Mouse (Mus musculus) lung, embryonic 16.5 days (tissue): ENCODE results near the gene Ncam2. TPM values are rescaled to one million over a fixed set of nuclear protein-coding genes. Genes with fewer than 3 reads are reported as not detected.

Experiments
- ATAC-seq: fragments of 200-750 bp; cut with Nextera tagmentation; 2 replicates; pipeline ENCODE4 v1.8.0; 2017; ENCODE audit warnings: low read depth, mild to moderate bottlenecking, moderate library complexity
- H3K27ac ChIP-seq: fragments of 300-500 bp; sonication (generic); 2 replicates; pipeline ENCODE4 v1.5.1; 2014; ENCODE audit warnings: mild to moderate bottlenecking, control low read depth, low read length
- H3K27me3 ChIP-seq: fragments of 300-500 bp; sonication (generic); 2 replicates; pipeline ENCODE4 v1.6.1; 2014; ENCODE audit warnings: low read depth, low read length, mixed read lengths; ENCODE audit not compliant: control insufficient read depth, insufficient read depth
- H3K36me3 ChIP-seq: fragments of 300-500 bp; sonication (generic); 2 replicates; pipeline ENCODE4 v1.6.1; 2014; ENCODE audit warnings: low read length; ENCODE audit not compliant: control insufficient read depth, insufficient read depth
- H3K4me1 ChIP-seq: fragments of 300-500 bp; sonication (generic); replicated peaks from 2 replicates; pipeline ENCODE4 v1.6.1; 2014; ENCODE audit warnings: low read length, mixed read lengths; ENCODE audit not compliant: control insufficient read depth, insufficient read depth
- H3K4me2 ChIP-seq: fragments of 300-500 bp; sonication (generic); 2 replicates; pipeline ENCODE4 v1.6.1; 2014; ENCODE audit warnings: low read depth, low read length, control low read depth
- H3K4me3 ChIP-seq: fragments of 300-500 bp; sonication (generic); 2 replicates; pipeline ENCODE4 v1.5.1; 2014; ENCODE audit warnings: mild to moderate bottlenecking, low read length, control low read depth
- H3K9ac ChIP-seq: fragments of 300-500 bp; sonication (generic); 2 replicates; pipeline ENCODE4 v1.6.1; 2014; ENCODE audit warnings: low read length, control low read depth
- H3K9me3 ChIP-seq: fragments of 300-500 bp; sonication (generic); 2 replicates; pipeline ENCODE4 v1.6.1; 2016; ENCODE audit warnings: low read length; ENCODE audit not compliant: control insufficient read depth
- WGBS: fragments of 180-500 bp; shearing (Covaris S2); extraction: QIAGEN DNeasy Blood & Tissue Kit; methylation state at CpG from one replicate; pipeline ENCODE4 v1.1.7; 2014; 5-methylcytosine and 5-hydroxymethylcytosine counted together
- polyA plus RNA-seq: library from polyadenylated mRNA; unstranded; fragments of >200 nt; fragmentation: Nextera tagmentation; extraction: Ambion mirVana; gene quantifications from 2 replicates; pipeline ENCODE4 v1.2.1, GENCODE M21; 2015

The Ncam2 gene
- polyA plus RNA-seq, 1 experiment from 2014 or later: 0.34 TPM

DNA sequence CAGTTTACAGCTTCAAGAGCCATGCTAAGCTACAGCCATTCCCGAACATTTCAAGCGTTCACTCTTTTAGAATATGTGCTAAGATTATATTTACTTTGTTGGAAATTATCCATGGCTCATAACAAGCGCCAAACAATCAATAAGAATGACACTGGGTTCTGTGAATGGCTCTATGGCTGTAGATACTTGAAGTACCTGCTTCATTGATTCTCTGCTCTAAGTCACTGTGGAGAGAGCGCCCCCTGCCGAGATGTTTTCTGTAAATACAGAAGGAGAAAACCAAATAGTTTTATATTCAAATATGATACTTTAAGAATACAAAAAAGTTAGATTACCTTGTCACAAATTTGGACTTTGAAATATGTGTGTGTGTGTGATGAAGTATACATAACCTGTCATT is 83.7 kb downstream of the Ncam2 start:
- Histone ChIP-seq H3K9ac (no peak overlapping the region), H3K27me3 (no peaks in the 10 kb centered on the region), H3K9me3 (no peaks in the 10 kb centered on the region), H3K4me1 (no peaks in the 10 kb centered on the region), H3K27ac (no peak overlapping the region), H3K4me2 (no peak overlapping the region), H3K4me3 (no peak overlapping the region), H3K36me3 (no peaks in the 10 kb centered on the region)
- WGBS: 29% methylated on average over 5 of the region's 5 CpGs
- ATAC-seq: no peak

GRCm38 (mm10) chr16:81284859-81285837 is 84.7 kb downstream of the Ncam2 start:
- Histone ChIP-seq H3K4me3 (no peak overlapping the region), H3K9ac (no peak overlapping the region), H3K9me3 (no peaks in the 10 kb centered on the region), H3K27me3 (no peaks in the 10 kb centered on the region), H3K36me3 (no peaks in the 10 kb centered on the region), H3K27ac (no peak overlapping the region), H3K4me2 (no peak overlapping the region), H3K4me1 (no peaks in the 10 kb centered on the region)
- WGBS: 64% methylated on average over 7 of the region's 7 CpGs
- no peak for ATAC-seq

- no peak overlapping the region for H3K9ac ChIP-seq
- no peak overlapping the region for H3K4me3 ChIP-seq
- no peak overlapping the region for H3K4me2 ChIP-seq
- no peak overlapping the region for H3K27ac ChIP-seq
- no peak for ATAC-seq
- WGBS: 74% methylated on average over 2 of the region's 2 CpGs
- no peaks in the 10 kb centered on the region for H3K9me3 ChIP-seq
- no peaks in the 10 kb centered on the region for H3K4me1 ChIP-seq
- H3K36me3 ChIP-seq: no peaks in the 10 kb centered on the region
- no peaks in the 10 kb centered on the region for H3K27me3 ChIP-seq
Measured at GRCm38 (mm10) chr16:81285882-81286281, 85.4 kb downstream of the Ncam2 start.

GRCm38 (mm10) chr16:81303806-81304205 is 103.3 kb downstream of the Ncam2 start:
- no peaks in the 10 kb centered on the region for H3K36me3 ChIP-seq
- H3K4me3 ChIP-seq: no peak overlapping the region
- H3K4me2 ChIP-seq: no peak overlapping the region
- H3K4me1 ChIP-seq: no peaks in the 10 kb centered on the region
- no peaks in the 10 kb centered on the region for H3K9me3 ChIP-seq
- no peak for ATAC-seq
- WGBS: 78% methylated on average over 2 of the region's 2 CpGs
- no peaks in the 10 kb centered on the region for H3K27me3 ChIP-seq
- no peak overlapping the region for H3K27ac ChIP-seq
- H3K9ac ChIP-seq: no peak overlapping the region

- no peak overlapping the region for H3K4me3 ChIP-seq
- H3K27me3 ChIP-seq: no peaks in the 10 kb centered on the region
- H3K27ac ChIP-seq: no peak overlapping the region
- H3K9me3 ChIP-seq: no peaks in the 10 kb centered on the region
- ATAC-seq: no peak
- 83% methylated on average over 3 of the region's 3 CpGs for WGBS
- no peaks in the 10 kb centered on the region for H3K36me3 ChIP-seq
- no peaks in the 10 kb centered on the region for H3K4me1 ChIP-seq
- no peak overlapping the region for H3K4me2 ChIP-seq
- no peak overlapping the region for H3K9ac ChIP-seq
Measured at GRCm38 (mm10) chr16:81309215-81309614, 108.7 kb downstream of the Ncam2 start.

GRCm38 (mm10) chr16:81319037-81319436 is 118.5 kb downstream of the Ncam2 start:
- H3K27me3 ChIP-seq: no peaks in the 10 kb centered on the region
- H3K4me2 ChIP-seq: no peak overlapping the region
- H3K9me3 ChIP-seq: no peaks in the 10 kb centered on the region
- H3K4me3 ChIP-seq: no peak overlapping the region
- H3K4me1 ChIP-seq: no peaks in the 10 kb centered on the region
- 84% methylated on average over 1 of the region's 1 CpGs for WGBS
- no peak overlapping the region for H3K9ac ChIP-seq
- no peaks in the 10 kb centered on the region for H3K36me3 ChIP-seq
- no peak for ATAC-seq
- no peak overlapping the region for H3K27ac ChIP-seq

DNA sequence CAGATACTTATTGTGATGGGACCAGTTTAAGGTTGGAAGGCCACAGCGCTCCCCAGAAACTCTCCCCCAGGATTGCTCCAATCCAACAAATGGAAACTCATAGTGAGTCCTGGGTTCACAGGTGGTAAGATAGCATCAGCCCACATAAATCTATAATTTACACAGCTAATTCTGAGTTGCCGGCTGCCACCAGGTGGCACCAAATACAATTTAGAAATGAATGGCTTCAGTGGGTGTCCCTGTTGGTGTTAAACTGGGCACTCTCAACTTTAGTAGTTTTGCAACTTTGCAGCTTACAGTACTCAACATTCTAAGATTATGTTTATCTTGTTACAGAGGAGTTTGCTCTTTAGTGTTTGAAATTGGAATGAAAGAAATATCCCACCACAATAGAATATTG is 130.0 kb downstream of the Ncam2 start:
- Histone ChIP-seq H3K4me3 (no peak overlapping the region), H3K9ac (no peak overlapping the region), H3K4me2 (no peak overlapping the region), H3K36me3 (no peaks in the 10 kb centered on the region), H3K27me3 (no peaks in the 10 kb centered on the region), H3K27ac (no peak overlapping the region), H3K4me1 (no peaks in the 10 kb centered on the region), H3K9me3 (no peaks in the 10 kb centered on the region)
- no peak for ATAC-seq
- 12% methylated on average over 2 of the region's 2 CpGs for WGBS

GRCm38 (mm10) chr16:81365901-81366300 is 165.4 kb downstream of the Ncam2 start:
- no peaks in the 10 kb centered on the region for H3K36me3 ChIP-seq
- no peak for ATAC-seq
- no peak overlapping the region for H3K9ac ChIP-seq
- WGBS: 72% methylated on average over 2 of the region's 2 CpGs
- no peak overlapping the region for H3K4me3 ChIP-seq
- H3K4me1 ChIP-seq: no peaks in the 10 kb centered on the region
- no peak overlapping the region for H3K4me2 ChIP-seq
- no peak overlapping the region for H3K27ac ChIP-seq
- no peaks in the 10 kb centered on the region for H3K27me3 ChIP-seq
- no peaks in the 10 kb centered on the region for H3K9me3 ChIP-seq

DNA sequence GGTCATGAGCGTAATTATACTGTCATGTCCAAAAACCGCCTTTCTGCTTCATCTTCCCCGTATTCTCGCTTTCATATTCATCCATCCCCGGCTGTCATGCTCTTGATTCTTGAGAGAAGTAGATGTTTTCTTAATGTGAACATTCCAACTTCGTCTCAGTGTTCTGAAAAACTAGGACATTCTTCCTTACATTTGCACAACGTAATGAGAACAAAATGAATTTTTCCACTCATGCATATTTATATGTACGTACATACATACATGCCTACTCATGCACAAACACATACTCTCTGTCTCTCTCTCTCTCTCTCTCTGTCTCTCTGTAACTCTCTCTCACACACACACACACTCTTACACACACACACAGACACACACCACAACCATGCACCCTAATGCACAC is 173.7 kb downstream of the Ncam2 start:
- Histone ChIP-seq H3K4me2 (no peak overlapping the region), H3K4me3 (no peak overlapping the region), H3K27me3 (no peaks in the 10 kb centered on the region), H3K9me3 (no peaks in the 10 kb centered on the region), H3K9ac (no peak overlapping the region), H3K27ac (no peak overlapping the region), H3K4me1 (no peaks in the 10 kb centered on the region), H3K36me3 (no peaks in the 10 kb centered on the region)
- no peak for ATAC-seq
- WGBS: 83% methylated on average over 8 of the region's 8 CpGs
